Mouse (Mus musculus): ENCODE measurements around the gene Arid3a. TPM values are rescaled to one million over a fixed set of nuclear protein-coding genes. Genes with fewer than 3 reads are reported as not detected.

Arid3a gene
- total and polyA plus RNA-seq, 3 experiments = 11.8 to 17.2 TPM; not detected in 1

- H3K9ac ChIP-seq (ENCODE audit: control insufficient read depth, low read depth, low read length, poor library complexity, severe bottlenecking) = peak overlapping the region; percentile 51
- no peaks in the 10 kb centered on the region for H3K9me3 ChIP-seq (replicated peaks; ENCODE audit: insufficient read depth, low read length)
- no peaks in the 10 kb centered on the region for H3K79me2 ChIP-seq (ENCODE audit: control insufficient read depth, insufficient read depth, low read length, poor library complexity)
- peaks cover 8 to 39% of the 10 kb centered on the region in 2 experiments; a peak in 3 of 4 replicates for H3K4me1 ChIP-seq (ENCODE audit: control insufficient read depth in 1 of 2, insufficient read depth in 2 of 2, low read length in 2 of 2)
- H3K27ac ChIP-seq (ENCODE audit: control insufficient read depth, low read depth, low read length) = 0 out of 2 replicates have a peak overlapping the region, but pooled peaks have one; percentile 7
- H3K27me3 ChIP-seq (ENCODE audit: control insufficient read depth in 1 of 2, insufficient read depth in 2 of 2, low read length in 2 of 2) = no peaks in the 10 kb centered on the region
- TF ChIP-seq MXI1 (IDR thresholded peaks at IDR 0.05; ENCODE audit: low read depth, low read length) (peak; percentile 66), ZMIZ1 (IDR thresholded peaks at IDR 0.05; ENCODE audit: low read depth, low read length) (no peak), CTCF (IDR thresholded peaks at IDR 0.05 in 2 of 3, conservative IDR thresholded peaks at IDR 0.05 in 1 of 3; ENCODE audit: control insufficient read depth in 1 of 3, insufficient read depth in 1 of 3, low read depth in 2 of 3, low read length in 3 of 3, poor library complexity in 1 of 3, severe bottlenecking in 1 of 3) (no peak), MYB (IDR thresholded peaks at IDR 0.05; ENCODE audit: low read depth, low read length) (no peak), USF1 (IDR thresholded peaks at IDR 0.05; ENCODE audit: low read depth, low read length) (no peak), USF2 (IDR thresholded peaks at IDR 0.05; ENCODE audit: borderline replicate concordance in 1 of 2, insufficient read depth in 1 of 2, low read depth in 1 of 2, low read length in 2 of 2) (no peak), ZKSCAN1 (IDR thresholded peaks at IDR 0.05; ENCODE audit: low read depth, low read length) (no peak), SIN3A (IDR thresholded peaks at IDR 0.05; ENCODE audit: low read length) (no peak), CHD2 (IDR thresholded peaks at IDR 0.05; ENCODE audit: low read length) (no peak), POLR2A (IDR thresholded peaks at IDR 0.05; ENCODE audit: control insufficient read depth in 1 of 2, insufficient read depth in 1 of 2, low read depth in 1 of 2, low read length in 2 of 2, poor library complexity in 1 of 2) (peak in 1 of 2 experiments; percentile 45; a peak in 1 of 4 replicates), TAL1 (IDR thresholded peaks at IDR 0.05; ENCODE audit: low read length) (no peak), TBP (IDR thresholded peaks at IDR 0.05; ENCODE audit: low read depth, low read length) (no peak), MAZ (IDR thresholded peaks at IDR 0.05; ENCODE audit: low read depth, low read length) (no peak), MAFK (IDR thresholded peaks at IDR 0.05; ENCODE audit: borderline replicate concordance, low read depth, low read length) (no peak), EP300 (IDR thresholded peaks at IDR 0.05; ENCODE audit: low read depth in 1 of 2, low read length in 2 of 2) (no peak), GATA1 (IDR thresholded peaks at IDR 0.05; ENCODE audit: low read depth, low read length) (no peak), RAD21 (IDR thresholded peaks at IDR 0.05; ENCODE audit: low read depth, low read length) (no peak), ZC3H11A (IDR thresholded peaks at IDR 0.05; ENCODE audit: low read depth, low read length) (no peak), MYC (IDR thresholded peaks at IDR 0.05; ENCODE audit: low read depth, low read length) (no peak), SMC3 (IDR thresholded peaks at IDR 0.05; ENCODE audit: low read depth, low read length) (no peak), GABPA (IDR thresholded peaks at IDR 0.05; ENCODE audit: low read depth, low read length) (no peak), ELF1 (IDR thresholded peaks at IDR 0.05; ENCODE audit: low read depth, low read length) (no peak), BHLHE40 (IDR thresholded peaks at IDR 0.05; ENCODE audit: borderline replicate concordance, low read depth, low read length) (no peak), POLR2AphosphoS2 (IDR thresholded peaks at IDR 0.05; ENCODE audit: low read length) (no peak), MAX (IDR thresholded peaks at IDR 0.05; ENCODE audit: low read length) (0 out of 2 replicates have a peak, but pooled peaks have one; percentile 20)
- peak; percentile 76 for DNase-seq (ENCODE audit: low read depth, low spot score)
- peak overlapping the region; percentile 63 to 85 for H3K4me3 ChIP-seq (ENCODE audit: control insufficient read depth in 1 of 2, insufficient read depth in 1 of 2, low read depth in 2 of 2, low read length in 2 of 2)
- H3K36me3 ChIP-seq (ENCODE audit: control insufficient read depth in 1 of 2, insufficient read depth in 2 of 2, low read length in 2 of 2) = peaks cover 0 to 11% of the 10 kb centered on the region in 2 experiments; a peak in 2 of 4 replicates
These were observed 44.9 kb upstream of the Arid3a start for GRCm38 (mm10) chr10:79881981-79882380.
